Mouse (Mus musculus): ENCODE measurements around the gene Gm10639.
A peak's percentile ranks its signal among the peaks of the same experiment; 100 is the strongest.
"Not testable (repeated sequence)": the region's sequence is repeated elsewhere in the genome, so short reads cannot be mapped to it uniquely, and the experiment has no call there.

The Gm10639 gene

DNA sequence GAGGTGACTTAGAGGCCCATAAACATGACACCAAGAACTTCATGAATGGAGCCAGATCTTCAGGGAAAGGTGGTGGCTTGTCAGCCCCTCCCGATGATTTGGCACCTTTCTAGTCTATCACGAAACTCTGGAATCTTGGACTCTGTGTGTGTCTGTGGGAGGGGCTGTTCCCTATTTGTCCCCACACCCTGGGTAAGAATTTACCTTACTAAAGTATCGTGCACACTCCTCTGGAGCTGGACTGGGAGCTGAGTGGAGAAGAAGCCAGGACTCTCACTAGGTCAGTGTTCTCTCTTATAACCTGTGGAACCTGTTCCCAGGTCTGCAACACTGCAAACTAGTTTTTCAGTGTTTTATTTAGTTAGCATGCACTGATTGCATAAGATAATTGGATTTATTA, at the start of gene Gm10639:
Gene Gm10639 (plus strand): TSS at position 201 of the 400 bp plus-strand sequence.
- DNase-seq: not testable (repeated sequence)

DNA sequence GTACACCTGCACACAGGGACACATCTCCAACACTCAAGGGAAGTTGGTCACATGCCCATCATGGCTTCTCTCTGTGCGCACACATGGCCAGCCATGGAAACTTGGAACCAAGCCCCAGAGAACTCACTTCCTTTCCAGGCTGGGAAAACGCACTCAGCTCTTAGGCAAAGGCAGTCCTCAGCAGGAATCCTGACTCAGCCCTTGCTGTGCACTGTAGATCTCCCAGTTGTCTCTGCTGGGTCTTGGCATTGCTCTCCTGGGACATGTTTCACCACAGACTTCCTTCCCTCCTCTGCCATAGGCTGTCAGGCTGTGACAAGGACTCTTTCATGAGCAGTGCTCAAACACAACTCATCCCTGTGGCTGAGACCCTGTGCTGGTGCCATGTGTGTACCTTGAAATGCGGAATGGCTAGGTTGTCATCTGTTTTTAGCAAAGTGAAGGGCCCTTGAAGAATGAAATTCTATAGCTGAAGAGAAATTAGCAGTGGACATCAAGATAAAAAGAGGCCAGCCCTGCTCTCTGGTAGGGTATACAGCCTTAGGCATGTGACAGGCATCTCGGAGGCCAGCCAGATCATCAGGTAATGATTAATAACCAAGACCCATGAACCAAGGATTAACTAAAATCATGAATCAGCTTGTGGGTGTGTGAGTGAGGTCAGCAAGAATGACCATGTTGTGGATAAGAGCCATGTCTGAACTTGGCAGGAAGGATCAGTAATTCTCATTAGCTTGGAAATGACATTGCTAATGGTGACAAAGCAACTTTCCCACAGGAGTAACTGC, 33.8 kb upstream of the Gm10639 start:
- DNase-seq: not testable (repeated sequence)

DNA sequence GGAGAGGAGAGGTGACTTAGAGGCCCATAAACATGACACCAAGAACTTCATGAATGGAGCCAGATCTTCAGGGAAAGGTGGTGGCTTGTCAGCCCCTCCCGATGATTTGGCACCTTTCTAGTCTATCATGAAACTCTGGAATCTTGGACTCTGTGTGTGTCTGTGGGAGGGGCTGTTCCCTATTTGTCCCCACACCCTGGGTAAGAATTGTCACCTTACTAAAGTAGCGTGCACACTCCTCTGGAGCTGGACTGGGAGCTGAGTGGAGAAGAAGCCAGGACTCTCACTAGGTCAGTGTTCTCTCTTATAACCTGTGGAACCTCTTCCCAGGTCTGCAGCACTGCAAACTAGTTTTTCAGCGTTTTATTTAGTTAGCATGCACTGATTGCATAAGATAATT, 32.8 kb upstream of the Gm10639 start, which contains the start of gene Gm3776:
Gene Gm3776 (plus strand): TSS at position 216 of the 400 bp plus-strand sequence.
- not testable (repeated sequence) for DNase-seq

- DNase-seq: peak; percentile 7 to 34
These were observed 30.0 kb upstream of the Gm10639 start for GRCm38 (mm10) chr9:78259688-78260087.

- not testable (repeated sequence) for DNase-seq
These were observed 18.8 kb upstream of the Gm10639 start for GRCm38 (mm10) chr9:78270945-78271344.

DNA sequence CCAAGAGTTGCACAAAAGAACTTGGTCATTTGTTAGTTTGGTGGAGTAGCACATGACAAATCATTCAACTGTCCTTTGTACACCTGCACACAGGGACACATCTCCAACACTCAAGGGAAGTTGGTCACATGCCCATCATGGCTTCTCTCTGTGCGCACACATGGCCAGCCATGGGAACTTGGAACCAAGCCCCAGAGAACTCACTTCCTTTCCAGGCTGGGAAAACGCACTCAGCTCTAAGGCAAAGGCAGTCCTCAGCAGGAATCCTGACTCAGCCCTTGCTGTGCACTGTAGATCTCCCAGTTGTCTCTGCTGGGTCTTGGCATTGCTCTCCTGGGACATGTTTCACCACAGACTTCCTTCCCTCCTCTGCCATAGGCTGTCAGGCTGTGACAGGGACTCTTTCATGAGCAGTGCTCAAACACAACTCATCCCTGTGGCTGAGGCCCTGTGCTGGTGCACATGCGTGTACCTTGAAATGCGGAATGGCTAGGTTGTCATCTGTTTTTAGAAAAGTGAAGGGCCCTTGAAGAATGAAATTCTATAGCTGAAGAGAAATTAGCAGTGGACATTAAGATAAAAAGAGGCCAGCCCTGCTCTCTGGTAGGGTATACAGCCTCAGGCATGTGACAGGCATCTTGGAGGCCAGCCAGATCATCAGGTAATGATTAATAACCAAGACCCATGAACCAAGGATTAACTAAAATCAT, 7.6 kb upstream of the Gm10639 start:
- not testable (repeated sequence) for DNase-seq

DNA sequence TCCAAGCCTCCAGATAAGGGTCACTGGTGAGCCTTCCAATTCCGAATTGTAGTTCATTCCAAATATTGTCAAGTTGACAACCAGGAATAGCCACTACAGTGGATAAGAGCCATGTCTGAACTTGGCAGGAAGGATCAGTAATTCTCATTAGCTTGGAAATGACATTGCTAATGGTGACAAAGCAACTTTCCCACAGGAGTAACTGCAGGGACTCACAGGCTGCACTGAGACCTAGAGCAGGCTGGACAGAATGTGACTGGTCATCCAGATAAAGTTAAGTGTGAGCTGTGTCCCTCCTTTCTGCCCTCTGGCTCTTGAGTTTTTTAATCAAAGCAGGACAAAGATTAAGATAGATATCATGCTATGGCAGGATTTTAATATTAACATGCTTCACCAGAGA, 660 bp upstream of the Gm10639 start:
- not testable (repeated sequence) for DNase-seq

DNA sequence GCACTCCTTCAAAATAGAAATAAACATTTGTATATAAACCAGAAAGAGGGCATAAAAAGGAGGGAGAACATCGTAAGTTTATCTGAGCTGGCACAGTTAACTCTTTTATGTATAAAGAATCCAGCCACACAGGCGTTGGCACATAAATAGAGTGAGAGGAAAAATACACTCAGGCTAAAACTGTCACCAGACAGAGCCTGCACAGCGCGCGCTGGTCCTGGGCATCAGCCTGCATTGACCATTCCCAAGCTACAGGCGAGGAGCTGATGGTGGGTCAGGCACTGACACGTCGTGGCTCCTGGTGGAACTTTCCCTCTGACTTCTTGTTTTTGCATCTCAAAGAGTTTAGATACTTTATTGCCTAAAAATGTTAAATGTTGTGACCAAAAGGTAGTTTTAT, 2.7 kb downstream of the Gm10639 start:
- not testable (repeated sequence) for DNase-seq

GRCm38 (mm10) chr9:78293683-78294082, 4.0 kb downstream of the Gm10639 start:
- not testable (repeated sequence) for DNase-seq

GRCm38 (mm10) chr9:78294781-78295180, 5.1 kb downstream of the Gm10639 start:
- not testable (repeated sequence) for DNase-seq

DNA sequence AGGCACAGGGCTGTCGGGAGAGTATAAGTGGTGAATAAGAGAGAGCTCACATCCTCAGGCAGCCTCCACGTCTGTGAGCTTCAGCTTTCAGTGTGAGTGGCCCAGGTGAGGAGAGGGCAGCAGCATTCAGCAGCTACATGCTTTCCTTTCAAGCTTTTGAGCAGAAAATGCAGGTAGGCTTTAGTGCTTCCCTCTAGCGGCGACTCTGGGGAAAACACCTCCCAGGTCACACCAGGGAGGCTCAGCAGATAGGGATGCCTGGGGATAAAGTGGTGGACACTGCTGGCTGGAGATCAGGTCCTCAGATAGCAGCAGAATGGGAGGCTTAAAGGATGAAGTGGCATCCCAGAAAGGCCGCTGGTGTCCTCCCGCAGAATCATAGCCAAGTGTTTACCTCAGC, 6.4 kb downstream of the Gm10639 start:
- DNase-seq: peak in 1 of 2 experiments; percentile 15

DNA sequence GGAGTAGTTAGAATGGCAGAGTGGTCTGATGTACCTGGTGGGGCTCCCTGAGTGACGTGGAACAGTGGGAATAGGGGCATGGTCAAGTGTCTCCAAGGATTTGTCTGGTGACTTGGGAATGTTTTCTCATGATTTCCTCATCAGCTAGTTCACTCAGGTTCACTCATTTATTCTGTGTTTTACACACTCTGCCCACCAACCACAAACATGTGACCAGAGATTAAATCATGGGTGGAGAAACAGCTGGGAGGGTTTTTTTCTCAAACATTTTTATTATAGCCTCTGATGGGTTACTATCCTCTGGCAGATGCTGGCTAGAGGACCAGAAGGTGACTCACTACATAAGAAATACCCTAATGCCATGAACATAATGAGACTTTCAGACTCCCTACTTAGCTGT, 8.5 kb downstream of the Gm10639 start:
- no peak for DNase-seq

DNA sequence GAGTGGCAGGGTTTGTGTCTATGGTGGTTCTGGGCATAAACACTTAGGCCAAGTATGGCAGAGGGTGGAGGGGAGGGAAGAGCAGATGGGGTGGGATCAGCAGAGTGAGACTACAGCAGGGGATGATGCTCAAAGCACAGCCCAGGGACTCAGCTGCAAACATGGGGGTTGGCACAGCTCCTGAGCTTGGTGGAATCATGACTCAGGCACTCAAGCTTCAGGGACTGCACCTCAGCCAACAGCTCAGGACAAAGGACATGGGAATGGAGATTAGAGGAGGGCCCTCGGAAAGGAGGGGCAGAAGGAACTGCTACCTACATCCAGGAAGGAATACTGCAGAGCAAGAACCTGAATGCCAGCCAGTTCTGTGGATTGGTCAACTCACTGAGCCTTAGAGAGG, 9.4 kb downstream of the Gm10639 start:
- DNase-seq: not testable (repeated sequence)

- DNase-seq: not testable (repeated sequence)
These were observed 18.4 kb downstream of the Gm10639 start for GRCm38 (mm10) chr9:78308122-78308521.

GRCm38 (mm10) chr9:78314696-78315095, 25.0 kb downstream of the Gm10639 start, which contains the start of gene Omt2a:
Omt2a (minus strand) TSS chr9:78314796.
- DNase-seq: no peak

- DNase-seq: no peak
These were observed 29.8 kb downstream of the Gm10639 start for GRCm38 (mm10) chr9:78319499-78319898.

- not testable (repeated sequence) for DNase-seq
These were observed 37.6 kb downstream of the Gm10639 start, which contains the start of gene Omt2b for GRCm38 (mm10) chr9:78327289-78327688. Omt2b (plus strand) TSS chr9:78327589.

GRCm38 (mm10) chr9:78337050-78337449, 47.3 kb downstream of the Gm10639 start:
- DNase-seq: not testable (repeated sequence)

GRCm38 (mm10) chr9:78340324-78340723, 50.6 kb downstream of the Gm10639 start:
- DNase-seq: peak in 1 of 2 experiments; percentile 38

GRCm38 (mm10) chr9:78342494-78342893, 52.8 kb downstream of the Gm10639 start:
- DNase-seq: not testable (repeated sequence)

DNA sequence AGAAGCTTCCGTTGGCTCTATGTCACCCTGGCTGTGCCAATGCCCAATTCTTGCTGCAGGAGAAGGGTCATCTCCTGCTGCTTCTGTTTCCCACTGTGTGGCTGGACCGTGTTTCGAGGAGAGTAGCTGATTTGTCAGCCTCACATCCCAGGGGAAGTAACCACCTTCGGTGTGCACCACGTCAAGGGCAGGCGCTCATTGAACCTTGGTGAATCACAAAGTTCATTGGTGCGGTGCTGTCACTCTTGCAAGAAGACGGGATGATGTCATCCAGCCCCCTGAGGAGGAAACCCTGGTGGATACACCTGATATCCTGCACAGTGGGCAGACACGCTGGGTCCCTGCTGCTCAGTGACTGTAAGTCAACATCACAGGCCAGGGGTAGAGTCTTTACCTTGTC, 53.3 kb downstream of the Gm10639 start:
- DNase-seq: not testable (repeated sequence)

DNA sequence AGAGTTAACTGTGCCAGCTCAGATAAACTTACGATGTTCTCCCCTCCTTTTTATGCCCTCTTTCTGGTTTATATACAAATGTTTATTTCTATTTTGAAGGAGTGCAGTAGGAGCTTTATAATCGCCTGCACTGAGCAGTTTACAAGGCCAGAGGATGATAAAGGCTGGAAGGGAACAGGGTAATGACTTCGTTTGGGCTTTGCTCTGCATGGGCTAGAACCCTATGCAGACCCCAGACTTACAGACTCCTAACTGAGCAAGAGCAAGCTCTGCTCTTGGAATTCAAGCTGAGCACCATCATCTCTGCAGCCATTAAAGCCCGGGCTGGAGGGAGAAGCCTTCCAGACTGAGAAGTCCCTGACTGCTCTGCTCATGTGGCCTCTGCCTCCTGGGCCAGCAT, 55.5 kb downstream of the Gm10639 start:
- DNase-seq: not testable (repeated sequence)

DNA sequence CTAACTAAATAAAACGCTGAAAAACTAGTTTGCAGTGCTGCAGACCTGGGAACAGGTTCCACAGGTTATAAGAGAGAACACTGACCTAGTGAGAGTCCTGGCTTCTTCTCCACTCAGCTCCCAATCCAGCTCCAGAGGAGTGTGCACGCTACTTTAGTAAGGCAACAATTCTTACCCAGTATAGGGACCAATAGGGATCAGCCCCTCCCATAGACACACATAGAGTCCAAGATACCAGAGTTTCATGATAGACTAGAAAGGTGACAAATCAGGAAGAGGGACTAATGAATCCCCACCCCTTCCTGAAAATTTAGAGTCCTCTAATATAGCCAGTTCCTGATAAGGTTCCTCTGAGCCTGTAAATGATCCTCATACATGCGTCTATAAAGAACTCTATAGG, 57.3 kb downstream of the Gm10639 start:
- DNase-seq: no peak

All from spleen, adult 18-20 months (tissue).